Mouse (Mus musculus) thymus, adult 18-20 months (tissue): ENCODE data around the gene Gm11549.

ENCODE experiments used
- DNase-seq, 2 experiments: peaks; one replicate each; pipeline ENCODE4 v3.0.0; 2022; ENCODE audit warnings: mixed read lengths in 2 of 2

The Gm11549 gene

DNA sequence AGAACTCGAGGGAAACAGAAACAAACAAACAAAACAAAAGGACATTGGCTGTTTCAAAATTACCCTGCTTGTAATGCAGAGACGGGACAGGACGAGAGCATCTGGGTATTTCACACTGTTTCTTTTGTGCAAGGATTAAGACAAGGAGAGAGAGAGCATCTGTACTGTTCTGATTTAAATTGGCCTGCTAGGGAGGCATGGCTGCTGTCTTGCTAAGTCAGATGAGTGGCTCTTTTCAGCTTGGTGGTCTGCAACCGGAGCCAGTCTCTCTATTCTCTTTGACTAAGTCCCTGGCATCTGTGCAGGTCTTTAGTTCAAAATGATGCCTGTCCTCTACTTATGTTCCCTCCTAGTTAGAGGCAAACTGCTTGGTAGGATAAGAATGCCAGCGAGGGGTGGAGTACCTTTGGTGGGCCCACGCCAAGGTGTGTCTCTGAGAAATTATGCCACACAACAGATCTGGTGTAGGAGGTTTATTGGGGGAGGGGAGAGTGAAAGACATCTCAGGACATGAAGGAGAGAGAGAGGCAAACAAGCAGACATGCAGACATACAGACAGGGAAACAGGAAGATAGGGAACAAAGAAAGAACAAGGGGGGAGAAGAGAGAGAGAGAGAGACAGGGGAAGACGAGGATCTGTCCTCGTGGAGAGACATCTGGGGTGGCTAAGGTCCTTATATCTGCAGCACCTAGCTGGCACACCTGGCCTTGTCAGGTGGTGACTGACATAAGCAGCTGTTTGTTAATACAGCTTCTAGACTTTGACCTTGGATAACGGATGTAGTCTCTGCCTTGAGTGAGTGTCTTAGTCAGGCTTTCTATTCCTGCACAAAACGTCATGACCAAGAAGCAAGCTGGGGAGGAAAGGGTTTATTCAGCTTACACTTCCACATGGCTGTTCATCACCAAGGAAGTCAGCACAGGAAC is 15.5 kb downstream of the Gm11549 start:
- no peak for DNase-seq

DNA sequence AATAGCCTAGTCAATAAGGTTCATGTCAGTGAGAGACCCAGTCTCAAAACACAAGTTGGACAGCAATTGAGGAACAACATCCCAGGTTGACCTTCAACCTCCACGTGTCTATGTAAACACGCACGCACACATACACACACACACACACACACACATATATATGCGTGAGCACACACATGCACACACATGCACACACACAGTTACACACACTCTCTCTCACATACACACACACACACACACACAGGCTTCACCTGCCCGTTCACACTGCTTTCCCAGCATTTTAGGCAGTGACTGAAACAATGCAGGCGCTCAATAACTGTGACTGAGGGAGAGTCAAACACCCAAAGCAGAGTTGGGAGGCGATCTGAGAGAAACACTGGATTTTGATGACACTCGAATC is 16.3 kb downstream of the Gm11549 start:
- no peak for DNase-seq

DNA sequence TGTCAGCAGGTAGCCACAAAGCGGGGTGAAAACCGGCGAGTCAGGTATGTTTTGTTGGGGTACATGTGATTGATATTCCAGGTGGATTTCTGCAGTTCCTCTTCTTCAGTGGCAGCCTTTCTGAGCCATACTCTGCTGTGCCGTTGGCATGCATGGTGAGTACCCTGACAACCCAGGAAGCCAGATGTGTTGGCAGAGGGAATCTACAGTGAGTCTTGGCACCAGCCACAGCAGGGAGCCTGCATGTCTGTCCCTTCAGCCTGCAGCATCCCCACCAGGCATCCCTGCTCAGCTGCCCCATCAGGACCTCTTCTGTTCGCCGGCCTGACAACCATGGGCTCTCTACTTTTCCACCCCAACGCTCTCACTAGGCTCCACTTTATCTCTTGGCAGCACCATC is 20.1 kb downstream of the Gm11549 start:
- DNase-seq: no peak

DNA sequence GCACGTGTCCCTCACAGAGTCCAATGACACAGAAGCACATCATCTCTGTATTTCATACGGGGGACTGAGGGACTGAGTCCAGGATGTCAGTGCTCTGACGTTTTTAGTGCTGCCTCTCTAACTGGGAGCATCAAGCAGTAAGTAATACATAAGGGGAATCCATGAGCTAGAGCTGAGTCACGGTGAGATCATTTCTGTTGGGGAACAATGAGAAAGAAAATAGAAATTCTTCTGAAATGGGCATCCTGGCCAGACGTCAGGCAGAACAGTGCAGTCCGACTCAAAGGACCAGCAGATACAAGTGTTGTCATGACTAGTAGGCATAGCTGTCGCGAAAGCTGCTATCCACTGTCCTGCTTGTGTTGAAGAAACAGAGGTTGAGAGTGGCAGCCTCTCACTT is 20.6 kb downstream of the Gm11549 start:
- no peak for DNase-seq

DNA sequence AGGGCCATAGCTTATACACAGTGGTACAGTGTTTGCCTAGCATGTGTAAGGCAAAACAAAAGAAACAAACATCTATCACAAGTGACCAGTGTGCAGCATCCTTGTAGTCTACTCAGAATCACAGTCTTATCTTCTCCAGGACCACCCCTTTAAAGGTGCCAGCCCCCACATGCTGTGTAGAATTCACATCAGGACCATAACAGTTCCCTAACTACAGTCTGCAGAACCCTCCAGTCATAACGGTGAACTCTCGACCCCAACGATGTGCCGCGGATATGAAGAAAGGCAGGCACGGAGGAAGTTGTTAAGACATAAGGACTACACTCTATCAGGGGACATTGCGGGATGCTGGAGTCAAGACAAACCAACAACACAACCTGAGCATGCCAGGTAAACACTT is 22.2 kb downstream of the Gm11549 start:
- DNase-seq: no peak

DNA sequence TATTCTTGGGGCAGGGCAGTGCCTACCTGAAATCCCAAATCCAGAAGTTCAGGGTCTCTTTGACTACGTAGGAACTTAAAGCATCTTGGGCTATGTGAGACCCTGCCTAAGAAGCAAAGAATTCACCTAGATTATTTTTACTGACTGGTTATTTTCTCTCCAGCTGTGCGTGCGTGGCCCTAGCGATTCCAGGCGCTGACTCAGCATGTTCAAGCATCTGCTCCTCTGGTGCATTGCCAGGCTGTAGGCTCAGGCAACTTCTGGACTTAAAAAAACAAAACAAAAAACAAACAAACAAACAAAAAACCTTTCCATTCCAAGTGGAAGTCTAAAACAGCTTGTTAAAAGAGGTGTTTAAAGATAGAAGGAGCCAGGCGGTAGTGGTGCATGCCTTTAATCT is 23.4 kb downstream of the Gm11549 start:
- DNase-seq: no peak

DNA sequence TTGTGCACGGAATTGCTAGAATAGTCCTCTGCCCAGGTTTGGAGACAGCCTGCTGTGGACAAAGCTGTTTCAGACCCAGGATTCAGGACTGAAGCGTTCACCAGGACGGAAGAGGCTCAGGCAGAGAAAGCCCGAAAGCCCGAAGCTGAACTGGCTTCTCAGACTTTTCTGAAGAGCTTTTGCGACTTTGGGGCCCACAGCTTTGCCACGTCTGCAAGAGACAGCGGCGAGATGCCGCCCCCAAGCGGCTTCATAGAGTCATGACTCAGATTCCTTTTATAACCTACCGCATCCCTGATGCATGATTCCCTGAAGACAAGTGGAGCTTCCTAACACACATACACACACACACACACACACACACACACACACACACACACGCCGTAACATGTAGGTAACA is 24.9 kb downstream of the Gm11549 start:
- DNase-seq: peak in 1 of 2 experiments; percentile 26

DNA sequence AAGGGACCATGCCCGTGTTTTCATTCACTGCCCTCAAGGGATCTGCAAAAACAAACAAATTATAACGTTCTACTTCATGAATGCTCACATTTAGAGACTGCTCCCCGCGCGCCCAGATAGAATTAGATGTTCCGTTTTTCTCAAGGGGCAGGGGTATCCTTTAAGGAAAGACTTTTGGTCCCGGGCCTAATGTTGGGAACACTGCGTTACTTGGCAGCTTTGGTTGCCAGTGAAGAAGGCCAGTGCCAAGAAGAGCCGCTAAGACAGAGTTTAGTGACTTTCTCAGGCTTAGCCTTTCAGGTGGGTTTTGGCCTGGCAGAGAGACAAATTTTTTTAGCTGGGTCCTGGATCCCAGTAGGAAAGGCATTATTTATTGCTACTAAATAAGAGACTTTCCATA is 25.3 kb downstream of the Gm11549 start:
- DNase-seq: no peak

DNA sequence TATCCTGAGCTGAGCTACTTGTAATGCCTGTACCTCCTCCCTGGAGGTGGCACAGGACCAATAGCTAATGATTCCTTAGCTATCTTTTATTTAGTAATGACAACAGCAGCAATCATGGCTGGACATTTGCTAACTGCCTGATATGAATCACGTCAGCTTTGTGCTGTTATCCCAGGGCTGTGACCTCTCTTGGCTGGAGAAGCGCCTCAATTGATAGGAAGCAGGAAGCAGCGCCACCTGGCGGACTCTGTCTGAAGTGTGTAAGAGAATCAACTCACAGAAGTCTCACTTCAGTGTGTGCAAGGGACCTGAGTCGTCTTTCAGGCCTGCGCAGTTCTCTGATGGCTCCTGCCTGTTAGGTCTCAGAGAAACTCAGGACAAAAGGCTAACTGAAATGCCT is 26.2 kb downstream of the Gm11549 start:
- peak; percentile 56 to 57 for DNase-seq

DNA sequence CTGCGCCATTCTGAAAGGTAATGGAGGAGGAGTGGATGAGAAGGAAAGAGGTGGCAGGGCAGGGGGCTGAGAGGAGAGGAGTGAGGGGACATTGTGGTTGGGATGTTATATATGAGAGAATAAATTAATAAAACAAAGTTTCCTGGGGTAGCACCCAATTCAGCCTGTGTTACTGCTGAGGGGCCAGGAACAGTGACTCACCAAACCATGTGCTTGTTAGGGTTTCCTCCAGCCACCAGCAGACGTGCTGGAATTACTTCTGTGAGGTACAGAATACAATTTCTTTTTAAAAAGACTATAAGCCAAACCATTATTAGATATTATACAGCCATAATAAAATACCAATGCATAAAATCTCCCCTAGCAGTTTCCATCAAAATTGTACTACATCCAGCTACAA is 27.0 kb downstream of the Gm11549 start:
- DNase-seq: no peak

DNA sequence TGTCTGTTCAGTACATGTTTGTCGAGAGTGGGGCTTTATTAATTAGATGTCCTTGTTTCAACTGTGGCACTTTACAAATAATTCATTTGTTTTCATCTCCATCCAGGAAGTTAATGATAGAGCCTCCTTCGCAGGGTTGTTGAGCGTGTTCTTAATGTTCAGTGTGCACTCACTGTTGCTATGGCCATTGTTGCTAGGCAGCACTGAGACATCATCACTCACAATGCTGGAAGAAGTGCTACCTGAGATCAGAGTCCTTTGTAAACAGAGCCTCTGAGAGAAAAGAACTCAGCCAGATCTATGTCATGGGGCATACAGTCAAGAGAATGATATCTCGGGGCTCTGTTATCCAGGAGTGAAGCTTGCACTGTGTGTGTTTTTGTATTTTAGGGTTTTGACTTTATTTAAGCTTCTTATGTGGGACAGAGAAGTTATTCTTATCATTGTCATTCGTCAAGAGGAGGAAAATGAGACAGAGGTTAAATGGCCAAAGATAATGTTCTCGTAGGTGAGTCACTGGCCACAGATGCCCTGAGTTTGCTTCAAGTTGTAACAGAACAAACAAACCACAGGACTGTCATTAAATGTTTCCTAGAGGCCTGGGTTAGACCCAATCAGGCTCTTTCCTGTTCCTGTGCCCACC is 27.9 kb downstream of the Gm11549 start:
- no peak for DNase-seq

DNA sequence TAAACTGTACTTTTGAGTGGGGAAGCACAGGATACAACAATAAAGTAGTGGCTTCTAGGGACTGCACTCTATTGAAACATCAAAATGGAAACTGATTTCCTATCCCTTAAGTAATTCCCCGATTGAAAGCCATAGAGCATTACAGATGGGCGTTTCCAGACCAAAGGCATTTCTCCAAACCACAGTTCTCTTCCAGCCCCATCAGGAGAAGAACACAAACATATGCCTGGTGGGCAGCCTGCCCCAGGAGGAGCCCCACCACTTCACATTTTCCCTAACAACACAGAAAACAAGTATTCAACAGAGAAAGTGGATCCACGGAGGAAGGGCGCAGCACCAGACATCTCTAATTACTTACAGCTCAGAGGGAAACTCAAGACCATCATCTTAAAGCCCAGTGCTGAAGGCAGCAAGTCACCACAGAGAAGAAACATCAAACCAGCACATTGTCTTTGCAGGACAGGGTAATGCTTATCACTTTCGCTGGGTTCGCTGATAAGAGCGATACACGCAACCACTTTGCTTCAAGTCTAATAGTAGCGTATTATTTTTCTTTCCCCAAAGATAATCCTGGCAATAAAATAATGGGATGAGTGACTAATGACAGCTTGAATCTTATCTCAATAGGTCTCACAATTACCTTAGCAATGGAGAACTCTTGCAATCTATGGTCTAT is 28.8 kb downstream of the Gm11549 start:
- DNase-seq: no peak

DNA sequence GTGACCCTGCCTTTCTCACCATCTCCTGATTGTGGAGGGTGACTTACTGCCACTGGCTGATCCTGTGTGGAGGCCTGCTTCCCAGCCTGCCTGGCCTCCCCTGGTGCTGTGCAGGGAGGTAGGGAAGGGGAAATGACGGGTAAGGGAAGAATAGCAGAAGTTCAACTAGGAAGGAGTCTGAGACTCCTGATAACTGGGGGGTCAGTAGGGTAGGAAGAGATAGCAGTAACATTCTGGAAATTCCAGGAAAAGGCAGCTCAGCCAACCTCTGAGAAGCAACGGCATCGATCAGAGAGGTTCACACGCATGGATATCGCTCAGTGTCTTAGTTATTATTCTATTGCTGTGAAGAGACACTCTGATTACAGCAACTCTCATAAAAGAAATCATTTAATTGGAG is 30.1 kb downstream of the Gm11549 start:
- DNase-seq: no peak

DNA sequence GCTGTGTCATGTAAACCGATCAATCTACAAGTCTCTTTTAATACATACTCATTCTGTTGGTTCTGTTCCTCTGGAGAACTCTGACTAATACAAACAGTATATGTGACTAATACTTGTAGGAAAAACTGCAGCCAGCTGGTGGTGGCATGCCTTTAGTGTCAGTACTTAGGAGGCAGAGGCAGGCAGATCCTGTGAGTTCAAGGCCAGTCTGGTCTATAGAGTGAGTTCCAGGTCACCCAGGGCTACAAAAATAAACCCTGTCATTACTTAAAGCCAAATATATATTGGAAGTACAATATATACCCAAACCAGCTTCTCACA is 32.1 kb downstream of the Gm11549 start:
- no peak for DNase-seq

DNA sequence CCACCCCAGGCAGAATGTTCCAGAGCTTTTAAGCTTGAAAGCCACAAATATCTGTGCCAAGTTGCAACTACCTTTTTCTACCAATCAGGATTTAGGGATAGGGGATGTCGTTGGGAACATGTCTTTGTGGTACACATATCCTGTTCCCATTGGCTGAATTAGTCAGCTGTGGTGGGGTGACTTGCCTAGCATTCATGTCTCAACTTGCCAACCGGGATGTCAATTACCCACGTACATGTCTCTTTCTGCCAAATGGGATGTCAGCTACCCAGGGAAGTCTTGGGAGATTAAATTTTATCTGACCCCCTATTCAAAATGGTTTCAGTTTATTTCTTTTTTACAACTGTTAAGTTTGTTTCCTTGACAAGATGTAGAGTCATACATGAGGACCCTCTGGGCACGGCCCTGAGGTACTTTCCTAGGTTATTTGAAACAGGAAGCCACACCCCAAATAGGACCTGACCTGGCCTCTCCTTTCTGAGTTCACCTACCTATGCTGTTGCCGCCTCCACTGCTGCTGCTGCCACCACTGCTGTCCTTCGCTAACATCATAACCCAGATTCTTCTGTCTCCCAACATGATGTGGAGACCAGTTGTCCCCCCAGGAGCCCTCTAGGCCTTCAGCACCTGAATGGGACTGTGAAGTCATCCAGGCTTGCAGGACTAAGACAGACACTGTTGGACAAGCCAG is 32.6 kb downstream of the Gm11549 start:
- DNase-seq: no peak

DNA sequence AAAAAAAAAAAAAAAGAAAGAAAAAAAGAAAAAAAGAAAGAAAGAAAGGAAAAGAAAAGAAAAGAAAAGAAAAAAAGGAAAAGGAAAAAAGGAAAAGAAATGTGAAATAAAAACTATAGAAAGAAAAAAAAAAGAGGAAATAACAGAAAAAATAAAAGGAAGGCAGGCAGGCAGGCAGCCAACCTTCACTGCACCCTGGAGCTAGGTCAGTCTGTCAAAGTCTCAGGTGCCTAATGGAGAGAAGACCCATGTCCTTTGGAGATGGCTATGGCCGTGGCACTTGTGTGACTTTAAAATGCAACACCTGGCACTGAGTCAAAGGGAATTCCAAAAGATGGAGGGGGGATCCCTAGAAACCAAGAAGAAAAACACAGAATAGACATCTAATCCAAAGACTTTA is 33.2 kb downstream of the Gm11549 start:
- DNase-seq: no peak

DNA sequence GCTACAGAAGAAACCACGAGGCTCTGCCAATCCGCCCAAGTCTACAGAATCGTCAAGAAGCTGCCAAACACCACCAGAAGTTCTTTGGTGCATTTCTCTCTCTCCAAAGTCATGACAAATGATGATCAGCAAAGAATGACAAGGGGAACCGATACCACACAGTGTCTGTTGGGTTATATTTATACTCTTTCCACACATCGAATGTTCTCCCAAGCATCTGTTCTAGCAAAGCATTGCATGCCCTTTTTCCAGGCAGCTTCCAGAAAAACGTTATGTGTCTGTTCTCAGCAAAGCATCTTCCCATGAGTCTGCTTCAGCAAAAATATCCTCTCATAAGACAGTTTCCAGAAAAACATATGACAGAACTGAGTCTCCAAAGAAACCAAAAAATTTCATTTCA is 34.7 kb downstream of the Gm11549 start:
- no peak for DNase-seq

DNA sequence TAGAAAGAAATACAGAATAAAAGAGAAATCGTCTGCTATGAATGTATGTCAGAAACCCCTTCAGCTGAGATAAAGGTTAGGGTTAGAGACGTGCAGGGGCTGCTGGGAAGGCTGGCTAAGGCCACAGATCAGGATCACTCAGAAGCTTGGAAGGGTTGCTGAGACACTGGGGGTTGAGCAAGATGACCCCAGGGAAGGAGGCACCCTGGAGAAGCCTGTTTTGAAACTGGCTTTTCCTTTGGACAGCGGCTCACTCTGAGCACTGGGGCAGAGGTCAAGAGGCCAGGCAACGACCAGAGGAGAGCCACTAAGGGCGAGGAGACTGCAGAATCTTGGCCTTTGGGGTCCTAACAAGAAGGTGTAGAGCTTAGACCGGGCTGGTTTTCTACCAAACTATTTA is 35.4 kb downstream of the Gm11549 start:
- DNase-seq: no peak

DNA sequence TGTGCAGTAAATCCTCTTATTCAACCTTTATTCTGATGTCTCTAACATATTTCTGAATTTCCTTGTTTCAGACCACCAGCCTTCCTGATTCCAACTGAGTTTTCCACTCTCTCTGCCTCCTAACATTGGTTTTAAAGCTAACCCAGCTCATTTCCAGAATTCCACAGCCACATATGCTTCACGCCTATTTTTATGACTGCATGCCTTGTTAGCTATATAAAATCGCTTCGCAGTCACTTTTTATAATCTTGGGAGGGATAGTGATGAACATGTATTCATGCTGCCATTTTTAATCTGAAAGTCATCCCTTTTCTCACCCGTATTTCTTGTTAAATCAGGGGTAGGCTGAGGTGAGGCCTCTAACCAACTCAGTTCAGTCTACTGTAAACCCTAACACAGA is 37.3 kb downstream of the Gm11549 start:
- DNase-seq: no peak

DNA sequence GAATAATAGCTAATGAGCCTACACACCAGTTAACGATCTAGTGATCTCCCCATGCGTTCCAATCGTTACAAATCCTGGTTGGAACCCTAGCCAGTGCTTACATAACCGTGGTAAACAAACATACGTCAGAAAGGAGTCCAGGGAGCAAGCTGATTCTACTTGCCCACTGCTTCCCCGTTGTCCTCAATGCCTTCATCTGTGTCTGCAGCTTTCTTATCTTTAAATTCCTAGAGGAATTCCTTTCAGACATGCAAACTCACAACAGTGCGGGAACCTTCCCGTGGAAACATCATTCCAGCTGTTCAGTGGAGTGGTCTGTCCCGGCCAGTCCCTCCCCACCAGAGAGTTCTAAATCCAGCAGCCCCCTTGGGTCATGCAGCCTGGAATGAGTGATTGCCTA is 38.7 kb downstream of the Gm11549 start:
- DNase-seq: no peak

DNA sequence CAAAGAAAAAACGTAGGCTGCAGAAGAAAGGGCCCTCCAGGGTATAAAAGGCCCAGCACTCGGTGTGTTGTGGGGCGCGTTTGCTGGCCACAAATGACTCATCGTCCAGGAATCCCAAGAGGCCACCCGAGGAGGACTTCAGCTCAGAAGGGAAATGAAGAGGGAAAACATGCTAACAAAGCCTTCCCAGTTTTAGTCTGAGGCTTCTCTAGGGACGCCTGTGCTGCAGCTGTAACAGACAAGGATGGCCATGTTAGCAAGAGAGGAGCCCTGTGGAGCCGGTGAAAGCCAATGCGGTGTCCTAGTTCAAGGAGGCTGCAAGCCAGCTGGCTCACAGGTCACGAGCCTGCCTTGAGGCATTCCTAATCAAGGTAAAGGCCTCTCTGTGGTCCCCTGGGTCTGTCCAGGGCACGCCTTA is 39.8 kb downstream of the Gm11549 start:
- DNase-seq: no peak

DNA sequence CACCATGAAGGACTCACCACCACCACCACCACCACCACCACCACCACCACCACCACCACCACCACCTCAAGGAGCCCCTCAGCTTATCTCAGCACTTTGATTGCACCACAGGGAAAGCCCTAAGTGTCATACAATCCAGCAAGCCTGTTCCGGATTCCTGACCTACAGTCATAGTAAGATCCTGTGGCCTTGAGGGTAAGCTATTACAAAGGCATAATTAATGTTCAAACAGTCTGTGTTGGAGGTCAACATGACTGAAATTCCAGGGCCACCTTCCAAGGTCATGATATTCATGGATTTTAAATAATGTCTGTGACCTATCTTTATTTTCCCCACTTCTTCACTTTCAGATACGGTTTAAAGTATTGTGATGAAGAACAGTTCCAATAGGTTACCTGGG is 41.1 kb downstream of the Gm11549 start:
- no peak for DNase-seq

DNA sequence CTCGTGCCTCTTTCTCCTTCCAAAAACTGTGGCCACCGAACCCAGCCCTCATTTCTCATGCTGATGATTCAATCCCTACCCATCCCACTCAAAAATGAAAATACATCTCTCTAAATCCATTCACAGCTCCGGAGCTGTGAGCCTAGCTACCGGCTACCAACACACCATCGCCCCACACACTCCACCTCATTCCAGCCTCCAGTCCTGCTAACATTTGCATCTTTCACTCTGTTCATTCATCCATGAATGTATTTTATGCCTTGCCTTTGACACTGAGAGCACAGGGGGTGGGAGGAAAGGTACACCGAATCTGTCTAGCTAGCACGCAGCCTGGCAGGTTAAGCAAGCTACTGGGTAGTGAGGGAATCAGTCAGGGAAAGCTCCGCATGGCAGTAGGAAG is 42.8 kb downstream of the Gm11549 start:
- no peak for DNase-seq
